Mouse (Mus musculus): Measurements from ENCODE around the gene Gcsh.

GRCm38 (mm10) chr8:116994016-116994716 is 829 bp upstream of the Gcsh start:
- TF ChIP-seq CTCF (IDR thresholded peaks at IDR 0.05; ENCODE audit: low read depth, low read length) (no peak), GATA2 (IDR thresholded peaks at IDR 0.05; ENCODE audit: borderline replicate concordance, low read depth, low read length) (no peak), GATA1 (IDR thresholded peaks at IDR 0.05; ENCODE audit: borderline replicate concordance, low read length) (no peak), TAL1 (conservative IDR thresholded peaks at IDR 0.05; ENCODE audit: low read depth, low read length) (no peak)
